Mouse (Mus musculus) liver, embryonic 13.5 days (tissue): ENCODE measurements around the gene Vsig8. TPM values are rescaled to one million over a fixed set of nuclear protein-coding genes. Genes with fewer than 3 reads are reported as not detected.

ENCODE experiments used
- ATAC-seq: fragments of 200-750 bp; cut with Nextera tagmentation; 2 replicates; pipeline ENCODE4 v1.8.0; 2017; ENCODE audit warnings: low read depth, mild to moderate bottlenecking, moderate number of reproducible peaks, moderate library complexity
- DNase-seq: peaks from one replicate; pipeline ENCODE4 v3.0.0; 2022
- H3K27ac ChIP-seq: fragments of 300-500 bp; sonication (generic); 2 replicates; pipeline ENCODE4 v1.5.1; 2015; ENCODE audit warnings: moderate library complexity, mild to moderate bottlenecking, inconsistent platforms
- H3K27me3 ChIP-seq: fragments of 300-500 bp; sonication (generic); 2 replicates; pipeline ENCODE4 v1.6.1; 2015; ENCODE audit warnings: mild to moderate bottlenecking, inconsistent platforms
- H3K36me3 ChIP-seq: fragments of 300-500 bp; sonication (generic); 2 replicates; pipeline ENCODE4 v1.6.1; 2015; ENCODE audit warnings: mild to moderate bottlenecking, inconsistent platforms
- H3K4me1 ChIP-seq: fragments of 300-500 bp; sonication (generic); replicated peaks from 2 replicates; pipeline ENCODE4 v1.6.1; 2015; ENCODE audit warnings: inconsistent platforms
- H3K4me2 ChIP-seq: fragments of 300-500 bp; sonication (generic); 2 replicates; pipeline ENCODE4 v1.6.1; 2015; ENCODE audit warnings: inconsistent platforms, mild to moderate bottlenecking, moderate library complexity
- H3K4me3 ChIP-seq: fragments of 300-500 bp; sonication (generic); replicated peaks from 2 replicates; pipeline ENCODE4 v1.5.1; 2015; ENCODE audit warnings: mild to moderate bottlenecking, inconsistent platforms
- H3K9ac ChIP-seq: fragments of 300-500 bp; sonication (generic); 2 replicates; pipeline ENCODE4 v1.6.1; 2015; ENCODE audit warnings: mild to moderate bottlenecking, inconsistent platforms
- H3K9me3 ChIP-seq: fragments of 300-500 bp; sonication (generic); replicated peaks from 2 replicates; pipeline ENCODE4 v1.6.1; 2016; ENCODE audit warnings: inconsistent platforms
- WGBS: fragments of 180-500 bp; shearing (Covaris S2); methylation state at CpG from one replicate; pipeline ENCODE4 v1.1.7; 2015; ENCODE audit not compliant: insufficient replicate concordance; 5-methylcytosine and 5-hydroxymethylcytosine counted together
- polyA plus RNA-seq: library from polyadenylated mRNA; unstranded; fragments of >200 nt; fragmentation: Nextera tagmentation; extraction: Ambion mirVana; gene quantifications from 2 replicates; pipeline ENCODE4 v1.2.1, GENCODE M21; 2015

Vsig8 gene
- polyA plus RNA-seq, 1 experiment from 2014 or later, result not detected

GRCm38 (mm10) chr1:172552623-172553022, 3.1 kb upstream of the Vsig8 start:
- no peak for DNase-seq
- H3K27me3 ChIP-seq, result peaks cover 13% of the 10 kb centered on the region; the same call in 1 of the 2 replicates
- WGBS, result 32% methylated on average over 1 of the region's 1 CpGs

GRCm38 (mm10) chr1:172562641-172563464, 7.1 kb downstream of the Vsig8 start:
- H3K4me2 ChIP-seq, result peak overlapping the region; percentile 70
- peak overlapping the region; percentile 53 for H3K4me3 ChIP-seq
- H3K9me3 ChIP-seq, result no peaks in the 10 kb centered on the region
- H3K27me3 ChIP-seq, result peaks cover 70% of the 10 kb centered on the region
- no peak overlapping the region for H3K27ac ChIP-seq
- WGBS, result under 1% methylated on average over 65 of the region's 66 CpGs
- ATAC-seq (peak; percentile 51), DNase-seq (no peak)
- no peak overlapping the region for H3K9ac ChIP-seq
- 0 out of 2 replicates have a peak, but pooled peaks cover 7% of the 10 kb centered on the region for H3K4me1 ChIP-seq
- H3K36me3 ChIP-seq, result no peaks in the 10 kb centered on the region

More at GRCm38 (mm10) chr1:172552623-172553022, 3.1 kb upstream of the Vsig8 start:
- Histone ChIP-seq H3K9me3 (no peaks in the 10 kb centered on the region), H3K9ac (no peak overlapping the region), H3K27ac (no peak overlapping the region), H3K4me3 (no peak overlapping the region), H3K4me1 (peaks cover 3% of the 10 kb centered on the region), H3K4me2 (no peak overlapping the region), H3K36me3 (no peaks in the 10 kb centered on the region)
- ATAC-seq, result no peak

GRCm38 (mm10) chr1:172563465-172563828, 7.7 kb downstream of the Vsig8 start:
- Histone ChIP-seq H3K4me1 (0 out of 2 replicates have a peak, but pooled peaks cover 7% of the 10 kb centered on the region), H3K9me3 (no peaks in the 10 kb centered on the region), H3K4me2 (peak overlapping the region; percentile 70), H3K9ac (no peak overlapping the region), H3K27me3 (peaks cover 68% of the 10 kb centered on the region), H3K4me3 (peak overlapping the region; percentile 53), H3K27ac (no peak overlapping the region), H3K36me3 (no peaks in the 10 kb centered on the region)
- DNase-seq (no peak), ATAC-seq (no peak)
- WGBS, result 2% methylated on average over 10 of the region's 10 CpGs

GRCm38 (mm10) chr1:172566131-172566530, 10.4 kb downstream of the Vsig8 start:
- Histone ChIP-seq H3K4me1 (0 out of 2 replicates have a peak, but pooled peaks cover 7% of the 10 kb centered on the region), H3K27ac (no peak overlapping the region), H3K9me3 (no peaks in the 10 kb centered on the region), H3K4me2 (no peak overlapping the region), H3K36me3 (no peaks in the 10 kb centered on the region), H3K9ac (no peak overlapping the region), H3K27me3 (peaks cover 49% of the 10 kb centered on the region), H3K4me3 (no peak overlapping the region)
- no peak for DNase-seq
- no peak for ATAC-seq
- 31% methylated on average over 3 of the region's 3 CpGs for WGBS

GRCm38 (mm10) chr1:172567758-172568157, 12.0 kb downstream of the Vsig8 start:
- no peak for DNase-seq
- no peak overlapping the region for H3K4me2 ChIP-seq
- whole genome bisulfite sequencing, result 77% methylated on average over 4 of the region's 4 CpGs

GRCm38 (mm10) chr1:172580116-172580515, 24.4 kb downstream of the Vsig8 start:
- Histone ChIP-seq H3K9ac (no peak overlapping the region), H3K4me2 (no peak overlapping the region), H3K4me1 (no peaks in the 10 kb centered on the region), H3K9me3 (no peaks in the 10 kb centered on the region), H3K27me3 (peaks cover 9% of the 10 kb centered on the region; the same call in 1 of the 2 replicates), H3K36me3 (no peaks in the 10 kb centered on the region), H3K4me3 (no peak overlapping the region), H3K27ac (no peak overlapping the region)
- ATAC-seq (no peak), DNase-seq (no peak)
- WGBS, result 56% methylated on average over 6 of the region's 6 CpGs

More at GRCm38 (mm10) chr1:172567758-172568157, 12.0 kb downstream of the Vsig8 start:
- H3K27me3 ChIP-seq, result peaks cover 33% of the 10 kb centered on the region
- no peaks in the 10 kb centered on the region for H3K36me3 ChIP-seq
- ATAC-seq, result no peak
- H3K4me3 ChIP-seq, result no peak overlapping the region
- 0 out of 2 replicates have a peak, but pooled peaks cover 7% of the 10 kb centered on the region for H3K4me1 ChIP-seq
- H3K9me3 ChIP-seq, result no peaks in the 10 kb centered on the region
- H3K27ac ChIP-seq, result no peak overlapping the region
- no peak overlapping the region for H3K9ac ChIP-seq

- no peak overlapping the region for H3K4me2 ChIP-seq
- ATAC-seq (no peak), DNase-seq (no peak)
- peaks cover 22% of the 10 kb centered on the region for H3K27me3 ChIP-seq
- H3K4me1 ChIP-seq, result 0 out of 2 replicates have a peak, but pooled peaks cover 4% of the 10 kb centered on the region
- no peak overlapping the region for H3K9ac ChIP-seq
- no peak overlapping the region for H3K27ac ChIP-seq
- H3K4me3 ChIP-seq, result no peak overlapping the region
- WGBS, result 63% methylated on average over 8 of the region's 8 CpGs
- H3K9me3 ChIP-seq, result no peaks in the 10 kb centered on the region
- H3K36me3 ChIP-seq, result no peaks in the 10 kb centered on the region
Observed at GRCm38 (mm10) chr1:172582436-172582835, 26.7 kb downstream of the Vsig8 start.

- no peak for ATAC-seq
- 69% methylated on average over 6 of the region's 6 CpGs for WGBS
Observed at GRCm38 (mm10) chr1:172584271-172584670, 28.5 kb downstream of the Vsig8 start.

GRCm38 (mm10) chr1:172585026-172585425, 29.3 kb downstream of the Vsig8 start:
- Histone ChIP-seq H3K36me3 (no peaks in the 10 kb centered on the region), H3K4me2 (no peak overlapping the region), H3K4me1 (0 out of 2 replicates have a peak, but pooled peaks cover 4% of the 10 kb centered on the region), H3K27ac (no peak overlapping the region), H3K4me3 (no peak overlapping the region), H3K9me3 (no peaks in the 10 kb centered on the region), H3K27me3 (peaks cover 22% of the 10 kb centered on the region), H3K9ac (no peak overlapping the region)
- no peak for DNase-seq
- ATAC-seq, result no peak
- 46% methylated on average over 4 of the region's 4 CpGs for WGBS

More at GRCm38 (mm10) chr1:172584271-172584670, 28.5 kb downstream of the Vsig8 start:
- Histone ChIP-seq H3K9ac (no peak overlapping the region), H3K27me3 (peaks cover 22% of the 10 kb centered on the region), H3K36me3 (no peaks in the 10 kb centered on the region), H3K4me2 (no peak overlapping the region), H3K27ac (no peak overlapping the region), H3K9me3 (no peaks in the 10 kb centered on the region), H3K4me1 (0 out of 2 replicates have a peak, but pooled peaks cover 4% of the 10 kb centered on the region), H3K4me3 (no peak overlapping the region)
- DNase-seq, result no peak

- no peak overlapping the region for H3K27ac ChIP-seq
- H3K9me3 ChIP-seq, result no peaks in the 10 kb centered on the region
- DNase-seq (no peak), ATAC-seq (no peak)
- H3K36me3 ChIP-seq, result no peaks in the 10 kb centered on the region
- 32% methylated on average over 26 of the region's 26 CpGs for WGBS
- H3K9ac ChIP-seq, result no peak overlapping the region
- H3K4me3 ChIP-seq, result no peak overlapping the region
- H3K4me1 ChIP-seq, result 0 out of 2 replicates have a peak, but pooled peaks cover 4% of the 10 kb centered on the region
- peaks cover 22% of the 10 kb centered on the region for H3K27me3 ChIP-seq
- no peak overlapping the region for H3K4me2 ChIP-seq
Observed at GRCm38 (mm10) chr1:172585612-172586567, 30.2 kb downstream of the Vsig8 start.

GRCm38 (mm10) chr1:172590385-172590784, 34.6 kb downstream of the Vsig8 start, which contains the start of gene Slamf8:
TSS of gene Slamf8 (minus strand) at chr1:172590568.
- 0 out of 2 replicates have a peak, but pooled peaks cover 4% of the 10 kb centered on the region for H3K4me1 ChIP-seq
- H3K4me3 ChIP-seq, result no peak within 1 kb of the TSS
- no peak within 1 kb of the TSS for H3K27ac ChIP-seq
- no peaks in the 10 kb centered on the region for H3K36me3 ChIP-seq
- DNase-seq (no peak), ATAC-seq (no peak)
- H3K9ac ChIP-seq, result no peak within 1 kb of the TSS
- WGBS, result 59% methylated on average over 7 of the region's 7 CpGs
- H3K27me3 ChIP-seq, result peaks cover 11% of the 10 kb centered on the region
- H3K9me3 ChIP-seq, result no peaks in the 10 kb centered on the region
- no peak within 1 kb of the TSS for H3K4me2 ChIP-seq
